In genomic region chr4:117330132-117330531, GRCm38 (mm10) we compare ENCODE assay signal across 15 mouse cellular contexts.
DNase-seq lines count a peak whose midpoint lies in the region; ATAC-seq and TF ChIP-seq lines count a peak whose summit lies in the region.
"Had no signal": no experiment of that assay in that cellular context is flagged by ENCODE, and none has a peak within 500 bp of the region (broad histone marks: within the 10 kb centered on the region; RNA-seq: fewer than 3 reads in every experiment).

No protein-coding gene starts in this region.

- no peak for DNase-seq in forebrain, embryonic 11.5 days (ENCODE audit: low spot score)
- DNase-seq in forebrain, postnatal 0 days = no peak
- DNase-seq in midbrain, embryonic 10.5 days (ENCODE audit: low spot score) = no peak
- DNase-seq in midbrain, embryonic 14.5 days = no peak
- DNase-seq in spleen, postnatal 4 days (ENCODE audit: low spot score in 2 of 2) = no peak
- DNase-seq: cerebellum, adult 11 months; heart, adult 11 months; heart, postnatal 4 days; right cerebral cortex, postnatal 14 days; thymus, postnatal 25 days had no signal

- H3K27me3 ChIP-seq in forebrain, embryonic 11.5 days (ENCODE audit: control insufficient read depth, insufficient read depth, low read length) = no peaks in the 10 kb centered on the region; the same call in 1 of the 2 replicates
- no peaks in the 10 kb centered on the region for H3K27me3 ChIP-seq in forebrain, postnatal 0 days (ENCODE audit: insufficient read depth, low read length)
- H3K27me3 ChIP-seq in midbrain, embryonic 10.5 days (ENCODE audit: low read depth, poor library complexity, severe bottlenecking) = peaks cover 95% of the 10 kb centered on the region
- H3K27me3 ChIP-seq in midbrain, embryonic 14.5 days (ENCODE audit: control insufficient read depth, insufficient read depth, low read length) = peaks cover 4% of the 10 kb centered on the region; the same call in 1 of the 2 replicates
- H3K27me3 ChIP-seq in intestine, postnatal 0 days (replicated peaks; ENCODE audit: control insufficient read depth, insufficient read depth, low read length) = peaks cover 56% of the 10 kb centered on the region
- peaks cover 96% of the 10 kb centered on the region for H3K27me3 ChIP-seq in neural tube, embryonic 13.5 days

- no peaks in the 10 kb centered on the region for H3K4me1 ChIP-seq in forebrain, embryonic 11.5 days (replicated peaks; ENCODE audit: control insufficient read depth, insufficient read depth, low read length)
- no peaks in the 10 kb centered on the region for H3K4me1 ChIP-seq in forebrain, postnatal 0 days (ENCODE audit: insufficient read depth)
- H3K4me1 ChIP-seq in midbrain, embryonic 10.5 days = peaks cover 47% of the 10 kb centered on the region
- no peaks in the 10 kb centered on the region for H3K4me1 ChIP-seq in midbrain, embryonic 14.5 days (ENCODE audit: control insufficient read depth, insufficient read depth, low read length)
- 0 out of 2 replicates have a peak, but pooled peaks cover 4% of the 10 kb centered on the region for H3K4me1 ChIP-seq in intestine, postnatal 0 days (replicated peaks; ENCODE audit: control insufficient read depth, insufficient read depth, low read length)
- peaks cover 24% of the 10 kb centered on the region for H3K4me1 ChIP-seq in neural tube, embryonic 13.5 days (replicated peaks)

- H3K27ac ChIP-seq in forebrain, embryonic 11.5 days (ENCODE audit: low read depth, low read length) = no peak overlapping the region
- H3K27ac ChIP-seq in forebrain, postnatal 0 days (ENCODE audit: low read depth, low read length) = no peak overlapping the region
- H3K27ac ChIP-seq in midbrain, embryonic 10.5 days (replicated peaks) = peak overlapping the region; percentile 60; the same call in 1 of the 2 replicates
- H3K27ac ChIP-seq in midbrain, embryonic 14.5 days (replicated peaks; ENCODE audit: low read depth, low read length) = no peak overlapping the region
- H3K27ac ChIP-seq in intestine, postnatal 0 days (ENCODE audit: low read depth, low read length) = no peak overlapping the region
- no peak overlapping the region; the same call in 1 of the 2 replicates for H3K27ac ChIP-seq in neural tube, embryonic 13.5 days (replicated peaks)
- H3K27ac ChIP-seq: kidney, embryonic 15.5 days; liver, embryonic 14.5 days had no signal

- WGBS in forebrain, embryonic 11.5 days = 84% methylated on average over 3 of the region's 3 CpGs
- WGBS in forebrain, postnatal 0 days = 92% methylated on average over 3 of the region's 3 CpGs
- WGBS in midbrain, embryonic 10.5 days = 83% methylated on average over 3 of the region's 3 CpGs
- WGBS in midbrain, embryonic 14.5 days = 84% methylated on average over 3 of the region's 3 CpGs
- 39% methylated on average over 3 of the region's 3 CpGs for WGBS in intestine, postnatal 0 days
- 20% methylated on average over 3 of the region's 3 CpGs for WGBS in neural tube, embryonic 13.5 days

- H3K9ac ChIP-seq in forebrain, embryonic 11.5 days (ENCODE audit: low read length) = no peak overlapping the region
- no peak overlapping the region for H3K9ac ChIP-seq in forebrain, postnatal 0 days
- H3K9ac ChIP-seq in midbrain, embryonic 14.5 days (replicated peaks; ENCODE audit: low read length) = no peak overlapping the region
- H3K9ac ChIP-seq in intestine, postnatal 0 days (ENCODE audit: low read depth, low read length) = no peak overlapping the region
- H3K9ac ChIP-seq in neural tube, embryonic 13.5 days = no peak overlapping the region
- H3K9ac ChIP-seq: kidney, embryonic 15.5 days; liver, embryonic 14.5 days had no signal

- H3K36me3 ChIP-seq in forebrain, embryonic 11.5 days (ENCODE audit: control insufficient read depth, insufficient read depth, low read length) = no peaks in the 10 kb centered on the region
- no peaks in the 10 kb centered on the region for H3K36me3 ChIP-seq in forebrain, postnatal 0 days (ENCODE audit: insufficient read depth)
- H3K36me3 ChIP-seq in midbrain, embryonic 10.5 days = 0 out of 2 replicates have a peak, but pooled peaks cover 10% of the 10 kb centered on the region
- H3K36me3 ChIP-seq in midbrain, embryonic 14.5 days (ENCODE audit: control insufficient read depth, insufficient read depth, low read length) = no peaks in the 10 kb centered on the region
- H3K36me3 ChIP-seq in intestine, postnatal 0 days (ENCODE audit: control insufficient read depth, insufficient read depth) = no peaks in the 10 kb centered on the region
- H3K36me3 ChIP-seq in neural tube, embryonic 13.5 days = no peaks in the 10 kb centered on the region
- H3K36me3 ChIP-seq: kidney, embryonic 15.5 days had no signal

- no peak overlapping the region for H3K4me2 ChIP-seq in forebrain, embryonic 11.5 days (ENCODE audit: low read depth, low read length, severe bottlenecking)
- no peak overlapping the region for H3K4me2 ChIP-seq in forebrain, postnatal 0 days (ENCODE audit: low read depth)
- H3K4me2 ChIP-seq in midbrain, embryonic 14.5 days (ENCODE audit: low read length) = no peak overlapping the region
- no peak overlapping the region for H3K4me2 ChIP-seq in intestine, postnatal 0 days (replicated peaks; ENCODE audit: low read depth)
- H3K4me2 ChIP-seq in neural tube, embryonic 13.5 days = no peak overlapping the region
- H3K4me2 ChIP-seq: kidney, embryonic 15.5 days had no signal

- no peaks in the 10 kb centered on the region for H3K9me3 ChIP-seq in forebrain, embryonic 11.5 days (ENCODE audit: control insufficient read depth, low read length)
- no peaks in the 10 kb centered on the region for H3K9me3 ChIP-seq in forebrain, postnatal 0 days (ENCODE audit: low read length)
- no peaks in the 10 kb centered on the region for H3K9me3 ChIP-seq in midbrain, embryonic 10.5 days (replicated peaks)
- H3K9me3 ChIP-seq in midbrain, embryonic 14.5 days (ENCODE audit: control insufficient read depth, low read length) = no peaks in the 10 kb centered on the region
- no peaks in the 10 kb centered on the region for H3K9me3 ChIP-seq in intestine, postnatal 0 days (ENCODE audit: control insufficient read depth)
- H3K9me3 ChIP-seq in neural tube, embryonic 13.5 days = no peaks in the 10 kb centered on the region
- H3K9me3 ChIP-seq: kidney, embryonic 15.5 days had no signal

- TF ChIP-seq CTCF in forebrain, postnatal 0 days (IDR thresholded peaks at IDR 0.05; ENCODE audit: low read depth) = no peak
- no peak for TF ChIP-seq CTCF in intestine, postnatal 0 days (IDR thresholded peaks at IDR 0.05; ENCODE audit: low read depth)

- H3K4me3 ChIP-seq in forebrain, embryonic 11.5 days (ENCODE audit: low read depth, low read length) = no peak overlapping the region
- H3K4me3 ChIP-seq in forebrain, postnatal 0 days (ENCODE audit: low read depth, low read length) = no peak overlapping the region
- no peak overlapping the region for H3K4me3 ChIP-seq in midbrain, embryonic 10.5 days
- H3K4me3 ChIP-seq in midbrain, embryonic 14.5 days (replicated peaks; ENCODE audit: low read depth, low read length) = no peak overlapping the region
- H3K4me3 ChIP-seq in intestine, postnatal 0 days (ENCODE audit: low read depth, low read length) = no peak overlapping the region
- no peak overlapping the region for H3K4me3 ChIP-seq in neural tube, embryonic 13.5 days
- H3K4me3 ChIP-seq: kidney, embryonic 15.5 days had no signal

- ATAC-seq in forebrain, embryonic 11.5 days (replicated peaks; ENCODE audit: low FRiP score) = 0 out of 2 replicates have a peak, but pooled peaks have one; percentile 18
- ATAC-seq in forebrain, postnatal 0 days = no peak; the same call in 1 of the 2 replicates
- ATAC-seq in midbrain, embryonic 14.5 days (ENCODE audit: low FRiP score, low TSS enrichment) = no peak
- ATAC-seq in intestine, postnatal 0 days = 0 out of 2 replicates have a peak, but pooled peaks have one; percentile 20
- peak; percentile 34; the same call in 1 of the 2 replicates for ATAC-seq in neural tube, embryonic 13.5 days (ENCODE audit: low read depth)
- ATAC-seq: forebrain, embryonic 16.5 days had no signal

Comparison
In these comparisons a context has a peak if more than half of its experiments do, and no peak if none do; other contexts are left out.
1. ATAC-seq: peak in forebrain, embryonic 11.5 days (single experiment), intestine, postnatal 0 days (single experiment) and neural tube, embryonic 13.5 days (single experiment); none in forebrain, postnatal 0 days (single experiment) and midbrain, embryonic 14.5 days (single experiment).